Mouse (Mus musculus): ENCODE results near the gene Slc16a11. TPM values are rescaled to one million over a fixed set of nuclear protein-coding genes. Genes with fewer than 3 reads are reported as not detected.
A peak's percentile ranks its signal among the peaks of the same experiment; 100 is the strongest.
"Not testable (repeated sequence)": the region's sequence is repeated elsewhere in the genome, so short reads cannot be mapped to it uniquely, and the experiment has no call there.

The Slc16a11 gene
- 1 to 10 TPM in 1 of 4 experiments, under 1 TPM in 3; 0.38 to 2.8 (median 0.68) TPM for total RNA-seq (2022)

GRCm38 (mm10) chr11:70212423-70212822 lies at the start of gene Slc16a11:
Gene Slc16a11 (plus strand): TSS chr11:70212752.
- DNase-seq (ENCODE audit: low spot score): no peak

- peak; percentile 35 for DNase-seq (ENCODE audit: low spot score)
Observed at GRCm38 (mm10) chr11:70165972-70166921, 46.3 kb upstream of the Slc16a11 start.

GRCm38 (mm10) chr11:70168136-70168535 lies 44.4 kb upstream of the Slc16a11 start:
- no peak for DNase-seq (ENCODE audit: low spot score)

GRCm38 (mm10) chr11:70169471-70169870 lies 43.1 kb upstream of the Slc16a11 start:
- DNase-seq (ENCODE audit: low spot score): not testable (repeated sequence)

GRCm38 (mm10) chr11:70170291-70170690 lies 42.3 kb upstream of the Slc16a11 start:
- no peak for DNase-seq (ENCODE audit: low spot score)

- no peak for DNase-seq (ENCODE audit: low spot score)
Observed at GRCm38 (mm10) chr11:70171181-70171580, 41.4 kb upstream of the Slc16a11 start.

GRCm38 (mm10) chr11:70171847-70172246 lies 40.7 kb upstream of the Slc16a11 start:
- no peak for DNase-seq (ENCODE audit: low spot score)

- DNase-seq (ENCODE audit: low spot score): no peak
Observed at GRCm38 (mm10) chr11:70172298-70172697, 40.3 kb upstream of the Slc16a11 start.

GRCm38 (mm10) chr11:70174491-70174890 lies 38.1 kb upstream of the Slc16a11 start:
- DNase-seq (ENCODE audit: low spot score): no peak

GRCm38 (mm10) chr11:70177647-70178046 lies 34.9 kb upstream of the Slc16a11 start:
- DNase-seq (ENCODE audit: low spot score): no peak

GRCm38 (mm10) chr11:70178311-70178710 lies 34.2 kb upstream of the Slc16a11 start:
- DNase-seq (ENCODE audit: low spot score): no peak

GRCm38 (mm10) chr11:70178756-70179155 lies 33.8 kb upstream of the Slc16a11 start:
- DNase-seq (ENCODE audit: low spot score): no peak

- no peak for DNase-seq (ENCODE audit: low spot score)
Observed at GRCm38 (mm10) chr11:70179401-70179800, 33.2 kb upstream of the Slc16a11 start.

GRCm38 (mm10) chr11:70180496-70180895 lies 32.1 kb upstream of the Slc16a11 start:
- DNase-seq (ENCODE audit: low spot score): no peak

GRCm38 (mm10) chr11:70185120-70185519 lies 27.4 kb upstream of the Slc16a11 start:
- peak; percentile 33 for DNase-seq (ENCODE audit: low spot score)

- DNase-seq (ENCODE audit: low spot score): no peak
Observed at GRCm38 (mm10) chr11:70189319-70190134, 23.0 kb upstream of the Slc16a11 start.

GRCm38 (mm10) chr11:70191188-70191587 lies 21.4 kb upstream of the Slc16a11 start:
- no peak for DNase-seq (ENCODE audit: low spot score)

GRCm38 (mm10) chr11:70192157-70192556 lies 20.4 kb upstream of the Slc16a11 start:
- no peak for DNase-seq (ENCODE audit: low spot score)

GRCm38 (mm10) chr11:70193354-70194285 lies 18.9 kb upstream of the Slc16a11 start:
- DNase-seq (ENCODE audit: low spot score): no peak

GRCm38 (mm10) chr11:70198332-70198731 lies 14.2 kb upstream of the Slc16a11 start:
- DNase-seq (ENCODE audit: low spot score): no peak

GRCm38 (mm10) chr11:70199107-70199506 lies 13.4 kb upstream of the Slc16a11 start:
- DNase-seq (ENCODE audit: low spot score): no peak

Measured in heart, adult 8-10 months (tissue).